Mouse (Mus musculus): Measurements from ENCODE around the gene Rxfp3. TPM values are rescaled to one million over a fixed set of nuclear protein-coding genes. Genes with fewer than 3 reads are reported as not detected.

Gene Rxfp3
- 1.9 and 3.2 TPM in 2 replicates for polyA plus RNA-seq (2015; fragmentation: Nextera tagmentation; extraction: Ambion mirVana)

DNA sequence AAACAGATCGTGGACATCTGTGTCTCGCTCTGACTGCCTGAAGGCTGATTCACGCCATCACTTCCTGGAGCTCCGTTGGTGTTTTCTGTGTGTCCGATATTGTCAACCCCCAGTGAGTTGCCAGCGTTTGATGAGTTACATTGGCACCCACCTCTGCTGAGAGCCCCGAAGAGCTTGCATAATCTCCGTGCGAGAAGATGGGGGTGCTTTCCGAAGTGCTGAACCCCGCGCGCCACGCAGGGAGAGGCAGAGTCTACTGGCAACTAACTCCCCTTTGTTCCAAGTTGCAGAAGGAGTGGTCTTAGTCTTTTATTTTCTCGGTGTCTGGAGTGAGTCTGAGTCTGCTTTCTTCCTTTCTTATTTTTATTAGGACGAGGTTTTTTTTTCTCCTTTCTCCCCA, at the start of gene Rxfp3:
Gene Rxfp3 (minus strand): TSS at position 281 of the 400 bp plus-strand sequence.
- Histone ChIP-seq H3K4me3 (replicated peaks) (peak within 1 kb of the TSS; percentile 44), H3K9me3 (replicated peaks) (no peaks in the 10 kb centered on the region), H3K27me3 (replicated peaks) (peaks cover 47% of the 10 kb centered on the region), H3K4me1 (peaks cover 31% of the 10 kb centered on the region), H3K4me2 (peak within 1 kb of the TSS; percentile 86), H3K9ac (replicated peaks) (peak within 1 kb of the TSS; percentile 44), H3K27ac (replicated peaks) (no peak within 1 kb of the TSS), H3K36me3 (no peaks in the 10 kb centered on the region)
- ATAC-seq (ENCODE audit: low FRiP score), result no peak; the same call in 1 of the 2 replicates
- 1% methylated on average over 16 of the region's 16 CpGs for WGBS

DNA sequence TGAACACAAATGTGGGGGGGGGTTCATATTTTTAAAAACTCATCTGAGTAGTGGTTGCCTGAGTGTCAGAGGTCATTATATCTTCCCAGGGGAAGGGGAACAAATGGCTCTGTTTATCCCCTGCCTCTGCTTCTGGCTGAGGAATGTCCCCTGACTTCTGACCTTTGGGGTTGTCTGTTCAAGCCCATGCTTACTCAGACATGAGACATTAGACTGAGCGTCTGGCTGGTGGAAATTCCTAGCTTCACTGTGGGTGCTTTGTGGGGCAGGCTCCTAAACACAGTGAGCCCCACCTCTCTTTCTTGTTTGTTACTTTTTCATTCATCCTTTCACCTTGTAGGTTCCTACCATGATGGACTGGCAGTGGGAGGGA, 47.2 kb upstream of the Rxfp3 start:
- no peaks in the 10 kb centered on the region for H3K9me3 ChIP-seq (replicated peaks)
- H3K9ac ChIP-seq (replicated peaks), result no peak overlapping the region
- H3K4me3 ChIP-seq (replicated peaks), result no peak overlapping the region
- no peaks in the 10 kb centered on the region for H3K27me3 ChIP-seq (replicated peaks)
- no peak for ATAC-seq (ENCODE audit: low FRiP score)
- H3K4me2 ChIP-seq, result no peak overlapping the region
- no peaks in the 10 kb centered on the region for H3K36me3 ChIP-seq
- H3K4me1 ChIP-seq, result peaks cover 25% of the 10 kb centered on the region
- 48% methylated on average over 1 of the region's 1 CpGs for WGBS
- no peak overlapping the region for H3K27ac ChIP-seq (replicated peaks)

DNA sequence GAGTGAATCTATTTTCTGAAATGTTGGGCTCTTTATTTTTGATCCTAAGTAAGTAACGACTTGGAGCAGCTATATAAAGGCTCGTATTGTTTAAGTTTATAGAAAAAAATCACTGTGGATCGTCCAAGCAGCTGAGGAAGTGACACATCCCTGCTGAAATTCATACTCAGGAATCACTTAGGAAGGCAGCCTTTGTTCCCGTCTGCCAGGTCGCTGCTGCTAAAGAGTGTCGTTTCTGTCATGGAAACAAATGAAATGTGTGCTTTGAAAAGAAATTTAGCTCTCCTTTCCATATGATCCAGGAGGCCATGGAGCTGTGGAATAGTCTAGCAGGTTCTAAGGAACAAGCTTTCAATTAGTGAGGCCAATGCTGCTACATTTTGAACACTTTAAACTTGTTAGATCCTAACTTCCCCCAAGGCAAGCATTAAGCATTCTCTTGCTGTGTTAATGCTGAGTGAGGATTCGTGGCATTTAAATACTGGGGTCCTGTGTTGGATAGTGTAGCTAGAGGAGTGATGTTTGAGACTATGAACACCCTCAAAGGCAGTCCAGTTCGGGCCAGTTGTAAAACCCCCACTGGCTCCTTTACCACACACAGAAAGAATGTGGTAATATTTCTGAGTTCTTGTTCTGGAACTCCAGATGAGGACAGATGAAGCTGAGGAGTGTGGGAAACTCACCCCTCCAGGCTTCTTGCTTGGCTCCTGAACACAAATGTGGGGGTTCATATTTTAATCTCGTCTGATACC, 46.6 kb upstream of the Rxfp3 start:
- WGBS, result 24% methylated on average over 9 of the region's 9 CpGs
- no peak; the same call in 1 of the 2 replicates for ATAC-seq (ENCODE audit: low FRiP score)

DNA sequence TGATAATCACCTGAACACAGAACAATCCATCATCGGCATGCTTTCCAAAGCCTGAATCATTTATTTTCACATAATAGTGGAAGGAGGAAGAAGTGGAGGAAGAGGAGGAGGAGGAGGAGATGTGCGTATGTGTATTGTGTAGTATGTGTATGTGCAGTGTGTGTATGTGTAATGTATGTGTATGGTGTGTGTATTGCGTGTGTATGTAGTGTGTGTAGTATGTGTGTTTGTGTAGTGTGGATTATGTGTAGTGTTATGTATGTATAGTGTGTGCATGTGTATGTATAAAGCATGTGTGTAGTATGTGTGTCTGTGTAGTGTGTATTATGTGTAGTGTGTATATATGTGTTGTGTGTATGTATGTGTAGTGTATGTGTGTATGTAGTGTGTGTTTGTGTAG, 45.9 kb upstream of the Rxfp3 start:
- Histone ChIP-seq H3K4me2 (no peak overlapping the region), H3K9ac (replicated peaks) (0 out of 2 replicates have a peak overlapping the region, but pooled peaks have one; percentile 2), H3K9me3 (replicated peaks) (no peaks in the 10 kb centered on the region), H3K36me3 (no peaks in the 10 kb centered on the region), H3K4me3 (replicated peaks) (no peak overlapping the region), H3K27me3 (replicated peaks) (no peaks in the 10 kb centered on the region), H3K27ac (replicated peaks) (no peak overlapping the region), H3K4me1 (peaks cover 25% of the 10 kb centered on the region)
- 78% methylated on average over 3 of the region's 3 CpGs for WGBS
- ATAC-seq (ENCODE audit: low FRiP score), result 0 out of 2 replicates have a peak, but pooled peaks have one; percentile 10

More for the DNA sequence above, 46.6 kb upstream of the Rxfp3 start:
- Histone ChIP-seq H3K9me3 (replicated peaks) (no peaks in the 10 kb centered on the region), H3K27me3 (replicated peaks) (no peaks in the 10 kb centered on the region), H3K4me1 (peaks cover 25% of the 10 kb centered on the region), H3K27ac (replicated peaks) (peak overlapping the region; percentile 49; the same call in 1 of the 2 replicates), H3K4me2 (no peak overlapping the region), H3K9ac (replicated peaks) (no peak overlapping the region), H3K4me3 (replicated peaks) (no peak overlapping the region), H3K36me3 (no peaks in the 10 kb centered on the region)

DNA sequence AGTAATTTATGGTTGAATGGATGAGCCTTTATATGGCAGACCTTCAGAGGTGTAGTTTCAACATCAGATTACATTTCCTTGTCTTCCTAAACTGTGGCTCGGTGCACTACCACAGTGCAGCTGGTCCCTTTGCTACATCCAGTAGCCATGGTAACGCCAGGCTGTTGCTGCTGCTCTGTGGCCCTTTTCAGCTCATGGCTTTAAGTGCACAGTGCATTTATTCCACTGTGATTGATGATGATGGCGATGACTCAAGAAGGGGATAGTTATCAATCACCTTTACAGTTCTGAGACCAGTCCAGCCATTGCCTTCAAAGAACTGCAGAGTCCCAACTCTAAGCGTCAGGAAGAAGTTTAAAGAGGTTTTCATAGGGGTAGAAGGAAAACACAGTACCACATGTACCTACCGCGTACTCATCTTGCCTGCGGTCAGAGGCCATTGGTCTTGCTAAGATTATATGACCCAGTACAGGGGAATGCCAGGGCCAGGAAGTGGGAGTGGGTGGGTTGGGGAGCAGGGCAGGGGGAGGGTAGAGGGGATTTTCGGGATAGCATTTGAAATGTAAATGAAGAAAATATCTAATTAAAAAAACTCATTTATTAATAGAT, 45.3 kb upstream of the Rxfp3 start:
- Histone ChIP-seq H3K27ac (replicated peaks) (peak overlapping the region; percentile 18; the same call in 1 of the 2 replicates), H3K4me3 (replicated peaks) (no peak overlapping the region), H3K9me3 (replicated peaks) (no peaks in the 10 kb centered on the region), H3K4me1 (peaks cover 27% of the 10 kb centered on the region), H3K4me2 (no peak overlapping the region), H3K36me3 (no peaks in the 10 kb centered on the region), H3K27me3 (replicated peaks) (no peaks in the 10 kb centered on the region), H3K9ac (replicated peaks) (no peak overlapping the region)
- WGBS, result 19% methylated on average over 8 of the region's 8 CpGs
- peak; percentile 92 for ATAC-seq (ENCODE audit: low FRiP score)

DNA sequence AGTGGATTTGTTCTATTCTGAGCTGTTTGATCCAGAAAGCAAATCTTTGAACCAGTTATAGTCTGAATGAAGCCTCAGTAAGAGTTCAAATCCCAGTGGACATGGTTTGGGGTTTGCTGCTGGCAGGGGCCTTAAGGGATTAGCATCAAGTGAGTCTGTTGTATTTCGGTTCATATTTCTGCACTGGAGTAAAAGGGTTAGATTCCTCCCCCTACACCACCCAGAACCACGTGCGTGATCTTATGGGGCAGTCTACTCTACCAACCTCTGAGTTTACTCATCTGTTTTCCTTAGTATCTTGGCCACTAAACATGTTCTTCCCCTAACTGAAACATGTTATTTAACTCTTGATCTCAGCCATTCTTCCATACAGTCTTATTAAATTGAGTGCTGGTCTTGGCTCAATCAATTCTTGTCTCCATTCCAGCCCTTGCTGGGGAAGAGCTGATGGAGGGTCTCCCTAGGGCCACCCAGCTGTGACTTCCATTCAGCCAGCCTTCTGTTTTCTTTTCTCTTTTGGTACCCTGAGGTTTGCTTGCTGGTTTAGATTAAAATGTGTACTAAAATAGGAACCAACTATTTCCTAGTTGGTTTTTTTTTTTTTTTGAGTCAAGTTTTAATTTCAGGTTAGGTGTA, 38.1 kb upstream of the Rxfp3 start:
- no peak overlapping the region for H3K27ac ChIP-seq (replicated peaks)
- H3K4me1 ChIP-seq, result peaks cover 4% of the 10 kb centered on the region; the same call in 1 of the 2 replicates
- no peak overlapping the region for H3K9ac ChIP-seq (replicated peaks)
- no peaks in the 10 kb centered on the region for H3K9me3 ChIP-seq (replicated peaks)
- WGBS, result 88% methylated on average over 3 of the region's 3 CpGs
- no peaks in the 10 kb centered on the region for H3K36me3 ChIP-seq
- no peaks in the 10 kb centered on the region for H3K27me3 ChIP-seq (replicated peaks)
- no peak overlapping the region for H3K4me2 ChIP-seq
- no peak for ATAC-seq (ENCODE audit: low FRiP score)
- H3K4me3 ChIP-seq (replicated peaks), result no peak overlapping the region

DNA sequence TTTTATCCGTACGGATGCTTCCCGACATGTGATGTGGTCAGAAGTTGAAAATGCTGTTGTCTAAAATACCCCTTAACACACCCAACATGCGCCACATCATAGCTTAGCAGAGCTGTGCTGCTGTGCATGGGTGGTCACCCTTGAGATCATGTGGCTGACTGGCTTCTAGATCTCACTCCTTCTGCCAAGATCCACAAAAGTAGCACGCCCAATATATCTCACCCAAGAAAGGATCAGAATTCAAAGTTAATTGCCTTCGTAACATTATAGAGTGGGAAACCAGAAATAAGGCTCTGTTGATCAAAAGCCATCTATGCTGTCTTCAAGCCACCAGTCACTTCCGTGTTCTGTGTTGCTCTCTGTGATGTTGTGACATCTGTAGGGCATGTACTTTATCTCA, 30.1 kb upstream of the Rxfp3 start:
- H3K27ac ChIP-seq (replicated peaks), result no peak overlapping the region
- H3K36me3 ChIP-seq, result no peaks in the 10 kb centered on the region
- no peaks in the 10 kb centered on the region for H3K27me3 ChIP-seq (replicated peaks)
- H3K4me3 ChIP-seq (replicated peaks), result no peak overlapping the region
- H3K4me2 ChIP-seq, result no peak overlapping the region
- H3K9me3 ChIP-seq (replicated peaks), result no peaks in the 10 kb centered on the region
- no peak for ATAC-seq (ENCODE audit: low FRiP score)
- H3K9ac ChIP-seq (replicated peaks), result no peak overlapping the region
- H3K4me1 ChIP-seq, result peaks cover 27% of the 10 kb centered on the region
- 92% methylated on average over 7 of the region's 7 CpGs for WGBS

DNA sequence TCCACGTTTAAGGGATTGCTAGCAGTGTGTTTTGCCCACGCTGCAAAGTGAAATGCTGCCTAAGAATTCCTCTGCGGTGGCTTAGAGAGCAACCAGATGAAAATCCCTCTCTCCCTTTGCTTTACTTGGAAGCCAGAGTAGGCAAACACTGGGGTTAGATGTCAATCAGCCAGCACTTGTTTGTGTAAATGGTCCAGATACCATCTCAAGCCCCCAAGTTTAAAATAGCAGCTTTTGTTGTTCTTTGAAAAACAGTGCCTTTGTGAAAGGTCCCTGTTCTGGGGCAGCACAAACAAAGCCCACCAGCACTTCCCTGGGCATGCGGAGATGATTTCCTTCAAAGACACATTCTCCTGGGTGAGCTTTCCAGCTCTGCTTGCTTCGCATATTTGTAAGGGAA, 28.5 kb upstream of the Rxfp3 start:
- H3K4me1 ChIP-seq, result peaks cover 27% of the 10 kb centered on the region
- H3K9ac ChIP-seq (replicated peaks), result no peak overlapping the region; the same call in 1 of the 2 replicates
- no peaks in the 10 kb centered on the region for H3K9me3 ChIP-seq (replicated peaks)
- WGBS, result 16% methylated on average over 5 of the region's 5 CpGs
- no peaks in the 10 kb centered on the region for H3K36me3 ChIP-seq
- peak overlapping the region; percentile 57 for H3K4me2 ChIP-seq
- no peak for ATAC-seq (ENCODE audit: low FRiP score)
- no peaks in the 10 kb centered on the region for H3K27me3 ChIP-seq (replicated peaks)
- peak overlapping the region; percentile 81 for H3K27ac ChIP-seq (replicated peaks)
- peak overlapping the region; percentile 37 for H3K4me3 ChIP-seq (replicated peaks)

DNA sequence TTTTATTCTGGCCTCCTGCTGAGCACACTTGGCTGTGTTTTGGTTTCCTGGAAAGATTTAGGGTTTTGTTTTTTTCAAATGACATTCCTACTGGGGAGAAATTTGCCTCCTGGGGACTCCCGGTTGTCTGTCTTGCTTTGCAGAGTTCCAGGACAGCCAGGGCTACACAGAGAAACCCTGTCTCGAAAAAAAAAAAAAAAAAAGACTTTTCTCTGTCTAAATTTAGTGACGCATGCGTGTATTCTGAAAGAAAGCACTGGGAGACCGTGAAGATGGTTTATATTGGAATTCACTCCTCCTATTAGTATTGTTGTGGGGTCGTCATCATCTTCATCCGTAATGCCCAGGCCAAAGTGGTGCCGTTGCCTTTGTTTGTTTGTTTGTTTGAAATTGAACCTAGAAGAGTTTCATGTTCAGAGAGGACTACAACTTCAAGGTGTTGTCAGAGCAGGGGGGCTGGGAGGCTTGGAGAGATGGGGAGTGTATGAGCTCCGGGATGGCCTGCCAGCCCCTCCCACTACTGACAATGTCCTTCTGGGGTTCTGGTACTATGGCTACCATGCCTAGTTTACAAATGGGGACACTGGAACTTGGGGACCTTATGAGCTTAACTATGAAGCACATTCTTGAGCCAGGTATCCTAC, 27.9 kb upstream of the Rxfp3 start:
- H3K4me1 ChIP-seq, result peaks cover 27% of the 10 kb centered on the region
- H3K4me2 ChIP-seq, result peak overlapping the region; percentile 57
- WGBS, result 3% methylated on average over 9 of the region's 9 CpGs
- H3K9ac ChIP-seq (replicated peaks), result peak overlapping the region; percentile 42
- H3K4me3 ChIP-seq (replicated peaks), result peak overlapping the region; percentile 37
- ATAC-seq (ENCODE audit: low FRiP score), result peak; percentile 22; the same call in 1 of the 2 replicates
- H3K9me3 ChIP-seq (replicated peaks), result no peaks in the 10 kb centered on the region
- no peaks in the 10 kb centered on the region for H3K36me3 ChIP-seq
- H3K27me3 ChIP-seq (replicated peaks), result no peaks in the 10 kb centered on the region
- H3K27ac ChIP-seq (replicated peaks), result peak overlapping the region; percentile 81

DNA sequence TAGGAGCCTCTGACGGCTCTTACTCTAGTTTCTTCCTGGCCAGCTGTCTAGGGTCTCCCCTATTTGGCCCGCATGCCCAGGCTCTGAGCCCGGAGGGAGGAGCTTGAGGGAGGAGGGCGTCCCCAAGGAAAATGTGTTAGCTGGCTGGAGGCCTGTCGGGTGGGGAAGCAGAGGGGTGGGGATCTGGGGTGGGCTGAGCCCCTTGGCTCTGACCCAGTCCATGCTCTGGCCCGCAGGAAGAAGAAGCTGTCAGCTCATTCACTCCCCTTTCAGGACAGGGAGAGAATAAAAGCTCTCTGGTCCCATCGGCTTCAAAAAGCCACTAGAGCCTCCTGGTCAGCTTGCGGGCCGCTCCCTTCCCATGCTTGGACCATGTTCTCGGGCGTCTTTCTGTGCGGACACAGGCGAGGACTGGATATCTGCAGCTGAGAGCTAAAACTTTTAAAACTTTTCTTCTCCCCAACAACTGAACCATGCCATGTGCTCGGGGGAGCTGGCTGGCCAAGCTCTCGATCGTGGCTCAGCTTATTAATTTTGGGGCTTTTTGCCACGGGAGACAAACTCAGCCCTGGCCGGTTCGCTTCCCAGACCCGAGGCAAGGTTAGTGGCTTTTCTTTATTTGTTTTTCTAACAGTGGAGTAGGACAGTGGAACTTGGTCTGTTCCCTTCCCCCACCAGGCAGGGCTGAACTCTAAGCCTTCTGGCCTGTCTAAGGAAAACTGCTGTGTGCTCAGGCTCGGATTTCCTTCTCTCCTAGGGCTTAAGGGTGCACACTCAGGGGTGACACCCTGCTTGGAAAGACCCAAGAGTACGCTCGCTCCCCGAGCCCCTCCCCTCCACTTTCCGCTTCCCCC, 27.0 kb upstream of the Rxfp3 start, which contains the start of gene Adamts12:
Gene Adamts12 (plus strand): TSS at position 233 of the 854 bp plus-strand sequence.
- H3K9me3 ChIP-seq (replicated peaks), result no peaks in the 10 kb centered on the region
- peak within 1 kb of the TSS; percentile 81 for H3K27ac ChIP-seq (replicated peaks)
- whole genome bisulfite sequencing, result 2% methylated on average over 25 of the region's 25 CpGs
- H3K4me1 ChIP-seq, result peaks cover 27% of the 10 kb centered on the region
- H3K4me2 ChIP-seq, result peak within 1 kb of the TSS; percentile 57
- H3K9ac ChIP-seq (replicated peaks), result peak within 1 kb of the TSS; percentile 42
- no peaks in the 10 kb centered on the region for H3K27me3 ChIP-seq (replicated peaks)
- H3K36me3 ChIP-seq, result no peaks in the 10 kb centered on the region
- H3K4me3 ChIP-seq (replicated peaks), result peak within 1 kb of the TSS; percentile 37
- ATAC-seq (ENCODE audit: low FRiP score), result peak; percentile 85

Data from neural tube, embryonic 15.5 days (tissue).